Mouse (Mus musculus) megakaryocyte progenitor cell, adult 5-6 weeks (primary cell): ENCODE measurements around the gene Kcnj10. TPM values are rescaled to one million over a fixed set of nuclear protein-coding genes. Genes with fewer than 3 reads are reported as not detected.

ENCODE experiments used
- ATAC-seq: replicated peaks from 2 replicates; pipeline ENCODE4 v1.8.0; 2016; ENCODE audit warnings: mild to moderate bottlenecking, moderate TSS enrichment, inconsistent platforms; ENCODE audit not compliant: poor library complexity
- total RNA-seq, 2 experiments: library from RNA; stranded (forward) in 1 of 2; stranded (reverse) in 1 of 2; fragments of 157-497, 149-512 nt in 1 of 2; fragments of 200-1000 nt in 1 of 2; gene quantifications; 2 replicates each; pipeline versions ENCODE4 v1.2.3 to v1.2.4; 2015 to 2017

The Kcnj10 gene
- 0.20 and 0.24 TPM in 2 replicates for total RNA-seq (2015)
- total RNA-seq (2017), result 0.04 and 0.14 TPM in 2 replicates

DNA sequence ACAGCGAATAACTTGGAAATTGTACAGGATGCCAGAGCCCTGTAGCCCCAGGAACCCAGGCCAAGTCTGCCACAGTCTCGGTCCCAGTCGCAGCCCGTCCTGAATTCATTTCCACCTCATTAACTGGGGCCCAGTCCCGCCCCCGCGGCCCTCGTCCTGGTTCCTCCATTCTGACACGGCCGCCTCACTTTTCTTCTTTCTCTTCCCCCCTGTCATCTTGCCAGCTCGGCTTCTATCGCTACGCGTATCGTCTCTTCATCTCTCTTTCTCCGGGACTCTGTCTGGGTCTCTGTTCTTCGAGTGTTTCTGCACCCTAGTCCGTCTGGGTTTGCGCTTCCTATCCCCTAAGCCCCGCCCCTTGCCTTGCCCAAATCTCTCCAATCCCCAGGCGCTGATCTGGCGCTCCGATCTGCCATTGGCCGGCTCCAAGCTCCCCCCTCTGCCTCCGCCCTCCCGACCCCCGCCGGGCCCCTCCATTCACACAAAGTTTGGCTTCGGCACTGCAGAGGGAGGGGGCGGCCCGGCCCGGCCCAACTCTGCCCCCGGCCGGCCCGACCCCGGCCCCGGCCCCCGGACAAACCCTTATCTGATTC is at the start of gene Kcnj10:
Gene Kcnj10 (plus strand): TSS at position 482 of the 593 bp plus-strand sequence.
- peak; percentile 92 for ATAC-seq

DNA sequence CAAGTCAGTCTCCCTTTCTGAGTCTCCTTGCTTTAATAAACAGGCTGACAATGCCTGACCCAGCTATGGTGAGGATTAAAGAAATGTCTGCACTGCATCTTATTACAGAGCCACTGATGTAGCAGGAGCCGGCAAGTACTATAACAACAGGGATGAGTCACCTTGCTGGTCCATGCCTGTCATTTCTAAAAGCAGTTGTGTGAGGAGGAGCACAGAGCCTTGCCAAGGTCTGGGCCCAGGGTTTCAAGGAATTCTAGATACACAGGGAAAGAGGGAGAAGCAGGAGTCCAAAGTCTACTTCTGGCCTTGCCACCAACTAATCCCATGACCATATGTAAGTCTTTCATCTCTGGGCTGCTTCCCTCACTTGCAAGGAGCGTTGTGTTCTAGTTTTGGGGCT is 48.1 kb upstream of the Kcnj10 start:
- ATAC-seq, result no peak

DNA sequence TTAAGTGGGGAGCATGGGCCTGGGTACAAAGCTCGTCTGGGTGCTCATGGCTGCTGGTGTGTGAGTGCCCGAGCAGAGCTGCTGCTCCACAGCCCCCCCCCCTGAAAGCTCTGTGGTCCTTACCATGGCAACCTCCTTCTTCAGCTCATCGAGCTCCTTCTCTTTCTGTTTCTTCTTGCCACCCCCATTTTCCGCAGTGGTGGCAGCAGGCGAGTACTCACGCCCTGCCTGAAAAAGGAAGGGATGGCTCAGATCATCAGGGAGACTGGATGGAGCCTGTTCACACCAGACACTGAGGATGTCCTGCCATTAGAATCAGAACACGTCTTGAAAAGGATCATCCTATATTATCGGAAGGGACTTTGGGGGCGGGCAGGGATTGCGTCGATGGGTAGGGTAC is 47.6 kb upstream of the Kcnj10 start:
- no peak for ATAC-seq

DNA sequence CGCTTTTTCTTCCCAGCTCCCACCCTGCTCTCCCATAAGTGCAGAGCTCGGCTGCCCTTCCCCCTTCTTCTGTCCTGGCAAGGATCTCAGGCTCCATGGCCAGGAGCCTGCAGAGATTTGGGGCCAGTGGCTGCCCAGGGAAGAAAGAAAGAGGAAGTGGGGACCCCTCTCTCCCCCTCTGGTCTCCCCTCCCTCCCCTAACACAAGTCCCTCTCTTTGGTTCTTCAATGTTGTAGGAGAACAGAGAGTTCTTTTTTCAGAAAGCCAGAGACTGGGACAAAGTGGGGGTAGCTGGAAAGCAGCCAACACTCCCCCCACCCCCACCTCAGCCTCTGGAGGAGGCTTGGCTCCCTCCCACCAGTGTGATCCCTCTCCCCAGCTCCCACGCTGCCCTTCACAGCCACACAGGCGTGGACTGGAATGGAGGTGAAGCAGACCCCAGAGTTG is 45.2 kb upstream of the Kcnj10 start:
- ATAC-seq, result 0 out of 2 replicates have a peak, but pooled peaks have one; percentile 26

DNA sequence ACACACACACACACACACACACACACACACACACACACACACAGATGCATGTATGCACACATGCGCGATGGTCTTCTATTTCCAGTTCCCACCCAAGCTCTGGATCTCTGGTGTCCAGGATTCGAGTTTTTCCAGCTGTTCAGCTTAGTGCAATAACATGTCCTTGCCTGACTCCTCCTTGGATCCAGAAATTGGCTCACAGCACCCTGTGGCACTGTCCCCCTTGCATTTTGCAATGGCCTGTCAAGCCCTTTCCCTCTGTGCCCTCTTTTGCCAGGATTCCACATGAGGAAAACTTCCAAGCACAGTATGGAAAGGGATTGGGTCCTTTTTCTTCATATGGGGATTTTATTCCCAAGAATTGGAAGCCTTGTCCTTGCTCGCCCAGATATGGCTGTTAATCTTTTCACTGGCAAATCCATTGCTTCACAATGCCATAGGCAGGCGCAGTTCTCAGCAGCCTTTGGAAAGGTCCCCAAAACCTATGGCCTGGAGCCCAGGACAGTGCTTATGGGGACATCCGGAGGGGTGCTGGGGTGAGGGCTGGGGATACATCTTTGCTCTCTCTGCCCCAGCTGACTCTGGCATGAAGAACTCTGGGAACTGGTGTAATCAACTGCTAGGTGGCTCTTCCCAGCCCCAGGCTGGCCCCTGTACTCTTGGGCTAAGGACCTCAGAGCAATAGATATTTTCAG is 44.0 kb upstream of the Kcnj10 start:
- no peak for ATAC-seq

DNA sequence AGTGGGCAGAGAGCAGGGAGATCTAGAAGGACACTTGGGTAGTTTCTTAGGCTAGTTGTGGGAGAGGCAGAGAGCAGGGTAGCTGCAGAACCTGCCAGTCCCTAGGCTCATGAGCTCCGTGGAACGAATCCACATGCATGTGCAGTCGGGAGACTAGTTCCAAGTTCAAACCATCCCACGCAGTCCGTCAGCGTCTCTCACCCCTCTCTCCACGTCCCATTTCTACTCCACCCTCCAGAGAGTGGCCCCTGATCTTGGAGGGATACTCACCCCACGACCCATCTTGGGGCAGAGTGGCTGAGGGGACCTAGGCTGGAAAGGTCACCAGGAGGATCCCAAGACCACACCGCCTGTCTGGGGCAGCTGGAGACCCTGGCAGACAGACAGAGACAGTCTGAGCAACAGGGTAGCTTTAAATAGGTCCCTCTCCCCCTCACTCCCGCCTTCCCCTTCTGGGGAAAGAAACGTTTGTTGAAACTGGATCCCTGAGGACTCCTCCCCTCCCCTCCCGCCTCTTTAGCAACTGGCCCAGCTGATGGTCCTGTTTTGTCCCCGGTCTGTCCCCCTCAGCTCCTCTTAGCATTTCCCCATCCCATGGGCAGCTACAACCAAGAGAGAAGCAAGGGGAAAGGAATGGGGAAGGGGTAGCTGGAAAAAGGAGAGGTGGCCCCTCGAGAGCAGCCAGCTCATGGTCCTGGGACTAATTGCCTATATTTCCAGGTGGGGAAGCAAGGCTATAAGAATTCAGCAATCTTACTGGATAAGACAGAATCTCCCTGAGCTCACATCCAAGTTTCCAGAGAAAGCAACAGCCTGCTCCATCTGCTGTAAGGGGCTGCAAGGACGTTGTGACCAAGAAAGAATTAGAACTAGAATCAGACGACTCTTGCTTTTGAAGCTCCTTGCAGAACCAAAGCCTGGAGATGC is 43.1 kb upstream of the Kcnj10 start, which contains the start of gene Atp1a2:
Gene Atp1a2 (minus strand): TSS at position 454 of the 927 bp plus-strand sequence.
- no peak for ATAC-seq

DNA sequence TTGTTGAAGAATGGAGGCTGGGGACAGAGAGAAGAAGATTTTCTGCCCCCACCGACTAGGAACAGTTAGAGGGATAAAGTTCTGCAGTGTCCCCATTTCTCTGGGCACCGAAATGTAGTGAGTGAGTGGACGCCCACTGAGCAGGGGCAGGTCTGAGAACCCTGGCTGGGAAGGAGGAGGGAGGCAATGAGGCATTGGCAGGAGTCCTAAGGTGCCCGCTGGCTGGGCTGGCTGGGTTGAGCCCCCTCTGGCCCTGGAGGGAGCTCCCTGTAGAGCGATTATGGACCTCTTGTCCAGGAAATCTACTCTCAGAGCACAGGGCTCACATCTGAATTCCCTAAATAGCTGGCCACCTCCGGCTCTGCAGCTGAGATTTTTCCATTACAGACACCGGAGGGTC is 41.5 kb upstream of the Kcnj10 start:
- no peak for ATAC-seq

DNA sequence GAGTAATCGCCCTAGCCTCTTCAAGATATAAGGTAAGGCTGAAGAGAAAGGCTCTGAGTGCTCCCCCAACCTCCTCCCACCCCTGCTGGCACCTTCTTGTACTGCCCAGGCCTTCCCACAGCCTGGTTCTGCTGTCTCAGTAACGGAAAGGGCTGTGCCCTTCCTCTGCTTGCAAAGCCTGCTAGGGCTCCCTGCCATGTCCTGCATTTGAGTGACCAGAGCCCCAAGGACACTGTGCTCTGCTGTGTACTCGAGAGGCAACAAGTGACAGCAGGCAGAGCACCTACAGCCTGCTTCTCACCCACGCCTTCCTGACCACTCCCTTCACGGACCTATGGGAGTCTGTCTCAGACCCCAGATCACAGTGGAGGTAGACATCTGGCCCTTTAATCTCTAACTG is 40.8 kb upstream of the Kcnj10 start:
- ATAC-seq, result no peak

DNA sequence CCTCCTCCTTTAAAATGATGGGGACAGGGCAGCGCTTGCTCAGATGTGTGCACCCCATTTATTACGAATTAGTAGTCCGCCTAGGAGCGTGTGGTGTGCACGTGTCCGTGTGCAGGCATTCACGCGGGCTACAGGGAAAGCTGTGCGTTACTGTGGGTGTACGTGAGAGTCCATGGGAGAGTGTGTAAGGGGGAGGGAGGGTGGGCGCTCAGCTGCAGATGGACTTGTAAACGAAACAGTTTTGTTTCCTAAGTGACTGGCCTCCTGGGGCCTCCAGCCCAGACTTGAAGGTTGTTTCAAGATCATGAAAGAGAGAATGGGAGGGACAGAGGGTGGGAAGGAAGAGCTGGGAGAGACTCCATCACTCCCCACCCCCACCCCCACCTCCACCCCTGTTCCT is 39.8 kb upstream of the Kcnj10 start:
- no peak for ATAC-seq

DNA sequence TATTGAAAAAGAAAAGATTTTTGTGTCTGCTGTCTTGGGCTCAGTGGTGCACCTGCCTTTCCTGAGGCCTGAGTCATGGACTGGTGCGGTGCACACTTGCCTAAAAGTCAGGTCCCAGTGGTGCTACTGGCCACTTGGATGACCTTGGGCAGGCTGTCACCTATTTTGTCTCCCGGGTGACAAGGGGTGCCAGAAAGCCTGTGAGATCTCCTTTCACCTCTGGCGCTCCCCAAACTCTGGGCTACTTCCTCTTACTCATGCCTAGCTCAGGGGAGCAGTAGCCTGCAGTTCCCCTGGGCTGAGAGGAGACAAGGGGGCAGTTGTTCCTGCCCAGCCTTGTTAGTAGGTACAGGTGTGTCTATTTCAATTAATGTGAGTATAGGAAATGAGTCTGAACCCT is 38.7 kb upstream of the Kcnj10 start:
- ATAC-seq, result 0 out of 2 replicates have a peak, but pooled peaks have one; percentile 9

DNA sequence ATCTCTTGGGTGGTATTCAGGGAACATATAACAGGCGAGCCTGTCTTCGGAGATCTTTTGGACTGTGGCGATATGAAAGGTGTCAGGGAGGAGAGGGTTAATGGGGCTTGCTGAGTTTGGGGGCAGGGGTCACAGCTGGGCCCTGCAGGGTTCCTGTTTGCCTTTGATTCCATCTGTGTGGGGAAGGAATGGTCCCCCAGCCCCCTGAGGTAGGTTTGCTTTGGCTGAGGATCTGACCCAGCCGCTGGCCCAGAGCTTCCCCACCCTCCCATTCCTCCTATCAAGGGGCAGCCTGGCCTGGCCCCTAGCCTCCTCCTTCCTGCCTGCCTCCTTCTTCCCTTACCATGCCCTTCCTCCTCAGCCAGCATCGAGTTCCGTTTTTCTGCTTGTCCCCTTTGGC is 38.2 kb upstream of the Kcnj10 start:
- no peak for ATAC-seq

DNA sequence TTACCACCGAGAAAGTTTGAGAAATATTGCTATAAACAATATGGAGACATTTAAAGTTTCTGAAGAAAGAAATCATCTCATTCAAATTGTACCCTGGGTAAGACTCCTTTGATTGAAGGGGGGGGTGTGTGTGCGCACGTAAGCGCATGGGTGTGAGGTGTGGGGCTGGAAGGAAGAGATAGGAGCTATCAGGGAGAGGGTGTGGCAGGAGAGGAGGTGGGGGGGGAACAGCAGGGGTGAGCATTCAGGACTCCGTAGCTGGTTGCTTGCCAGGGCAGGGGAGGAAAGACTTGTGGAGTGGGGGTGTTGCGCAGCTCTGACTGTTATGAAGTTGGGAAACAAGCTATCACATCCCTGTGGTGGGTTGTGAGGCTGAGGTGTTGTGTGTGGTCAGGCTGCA is 36.6 kb upstream of the Kcnj10 start:
- peak; percentile 68 for ATAC-seq

DNA sequence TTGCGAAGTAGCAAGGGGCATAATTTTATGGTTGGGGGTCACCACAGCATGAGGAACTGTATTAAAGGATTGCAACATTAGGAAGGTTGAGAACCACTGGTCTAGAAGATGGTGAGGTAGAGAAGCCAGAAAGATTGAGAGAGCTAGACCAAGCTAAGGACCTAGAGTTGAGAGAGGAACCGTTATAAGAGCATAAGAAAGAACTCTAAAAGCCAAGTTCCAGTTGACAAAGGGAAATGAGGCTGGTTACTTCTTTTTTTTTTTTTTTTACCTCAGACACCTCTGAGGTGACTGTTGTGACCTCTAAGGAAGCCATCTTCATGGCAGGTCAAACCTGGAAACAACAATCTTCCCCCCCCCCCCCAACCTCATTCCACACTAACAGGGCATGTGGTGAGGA is 35.9 kb upstream of the Kcnj10 start:
- no peak for ATAC-seq

DNA sequence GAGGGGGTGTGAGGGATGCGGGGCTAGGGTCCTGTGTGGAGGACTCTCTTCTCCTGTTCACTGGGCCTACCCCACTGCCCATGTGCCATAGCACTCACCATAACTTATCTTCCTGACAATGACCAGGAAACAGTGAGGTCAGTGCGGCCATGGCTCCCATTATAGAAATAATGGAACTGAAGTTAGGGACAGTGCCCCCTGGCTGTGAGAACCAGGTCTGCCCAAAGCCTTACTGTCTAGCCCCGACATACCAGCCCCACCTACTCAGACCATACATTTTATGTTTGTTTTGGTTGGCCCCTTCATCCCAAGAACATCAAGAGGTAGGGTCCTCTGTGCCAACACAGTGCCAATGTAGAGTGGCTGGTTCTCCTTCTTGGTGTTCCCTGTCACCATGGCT is 35.4 kb upstream of the Kcnj10 start:
- ATAC-seq, result no peak

DNA sequence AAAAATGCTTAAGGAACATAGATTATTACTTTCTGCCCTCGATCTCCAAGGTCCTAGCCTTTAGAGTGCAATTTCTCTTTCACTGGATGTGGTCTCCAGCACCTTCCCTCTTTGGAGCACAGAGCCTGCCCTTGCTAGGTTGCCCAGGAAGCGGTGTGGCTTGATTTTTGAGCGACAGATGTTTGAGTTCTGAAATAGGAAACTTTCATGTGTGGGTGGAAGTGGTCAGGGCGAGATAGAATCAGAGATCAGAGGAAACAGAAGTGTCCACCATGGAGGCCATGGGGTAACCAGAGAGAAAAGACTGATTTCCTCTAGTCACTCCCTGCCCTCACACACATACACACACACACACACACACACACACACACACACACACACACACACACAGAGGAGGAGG is 34.8 kb upstream of the Kcnj10 start:
- ATAC-seq, result peak; percentile 38

DNA sequence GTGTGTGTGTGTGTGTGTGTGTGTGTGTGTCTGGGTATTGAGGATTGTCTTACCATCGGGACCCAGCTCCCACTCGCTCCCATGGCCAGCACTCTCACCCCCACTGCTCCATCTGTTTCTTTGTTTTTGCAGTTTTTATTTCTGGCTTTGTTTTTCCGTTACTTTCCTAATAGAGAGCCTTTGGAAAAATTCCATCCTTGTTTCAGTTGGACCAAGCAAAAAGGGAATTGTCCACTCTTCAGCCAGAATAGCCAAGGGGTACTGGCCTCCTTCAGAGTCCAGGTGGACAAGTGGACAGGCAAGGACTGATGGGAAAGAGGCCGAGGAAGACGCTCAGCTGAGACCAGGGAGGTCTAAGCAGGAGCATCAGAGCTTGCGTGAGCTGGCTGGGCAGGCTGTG is 34.1 kb upstream of the Kcnj10 start:
- ATAC-seq, result no peak

DNA sequence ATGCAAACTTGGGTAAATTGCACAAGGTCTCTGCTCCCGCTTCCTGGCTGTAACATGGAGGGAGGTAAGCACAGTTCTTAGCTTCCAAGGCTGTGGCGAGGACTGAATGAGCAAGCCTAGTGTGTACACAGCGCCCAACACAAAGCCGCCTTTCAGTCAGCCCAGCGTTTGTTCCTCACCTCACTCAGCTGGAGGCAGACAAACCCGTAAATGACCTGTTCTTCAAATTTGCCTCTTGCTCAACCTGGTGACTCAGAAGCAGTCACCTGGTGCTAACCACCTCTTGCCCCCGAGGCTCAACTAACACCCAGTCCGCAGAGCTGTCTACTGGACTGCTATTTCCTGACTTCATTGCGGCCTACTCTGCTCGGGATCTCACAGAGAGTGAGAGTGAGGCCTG is 33.1 kb upstream of the Kcnj10 start:
- no peak for ATAC-seq

DNA sequence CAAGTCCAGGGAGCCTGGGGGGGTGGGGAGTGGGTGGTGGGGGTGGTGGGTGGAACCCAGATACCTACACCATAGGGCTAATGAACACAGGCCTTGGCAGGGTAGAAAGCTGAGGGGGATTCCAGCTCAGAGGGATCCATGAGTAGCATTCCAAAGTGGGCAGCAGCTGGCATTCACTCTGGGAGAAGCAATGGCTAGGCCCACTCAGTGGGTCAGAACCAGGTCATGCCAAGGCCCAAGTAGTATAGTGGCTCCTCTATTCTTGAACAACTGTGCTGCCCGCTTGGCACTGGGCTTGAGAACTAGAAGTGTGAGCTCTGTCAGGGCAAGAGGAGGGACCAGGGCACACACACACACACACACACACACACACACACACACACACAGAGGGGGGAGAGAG is 32.6 kb upstream of the Kcnj10 start:
- no peak for ATAC-seq

DNA sequence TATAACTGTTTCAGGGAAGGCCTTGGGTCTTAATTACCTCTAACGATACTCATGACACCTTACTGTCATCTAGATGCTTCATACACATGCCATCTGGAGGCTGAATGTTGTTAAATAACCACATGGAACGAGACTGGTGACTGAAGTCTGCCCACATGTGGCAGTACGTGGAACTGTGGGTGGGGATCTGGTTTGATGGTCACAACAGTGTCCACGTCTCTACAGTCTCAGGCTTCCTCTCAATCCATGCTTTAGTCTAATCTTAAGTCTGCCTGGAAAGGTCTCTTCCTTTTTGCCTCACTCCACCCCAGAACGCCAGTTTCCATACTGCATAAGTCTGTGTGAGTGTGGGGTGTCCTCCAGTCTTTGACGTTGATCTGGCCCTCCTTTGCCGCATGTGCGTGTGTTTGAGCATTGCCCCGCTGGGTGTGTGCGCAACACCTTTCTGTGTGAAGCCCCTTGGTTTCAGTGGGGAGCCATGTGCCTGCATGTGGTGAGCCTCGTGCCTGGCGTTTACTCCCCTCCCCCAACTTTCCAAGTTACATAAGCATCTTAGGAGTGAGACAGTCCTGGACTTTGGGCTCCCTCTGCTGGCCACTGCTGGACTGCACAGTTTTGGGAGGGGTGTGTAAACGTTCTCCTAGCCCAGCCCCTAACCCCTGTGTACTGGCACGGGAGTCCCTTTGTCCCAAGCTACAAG is 31.2 kb upstream of the Kcnj10 start:
- ATAC-seq, result peak; percentile 49

DNA sequence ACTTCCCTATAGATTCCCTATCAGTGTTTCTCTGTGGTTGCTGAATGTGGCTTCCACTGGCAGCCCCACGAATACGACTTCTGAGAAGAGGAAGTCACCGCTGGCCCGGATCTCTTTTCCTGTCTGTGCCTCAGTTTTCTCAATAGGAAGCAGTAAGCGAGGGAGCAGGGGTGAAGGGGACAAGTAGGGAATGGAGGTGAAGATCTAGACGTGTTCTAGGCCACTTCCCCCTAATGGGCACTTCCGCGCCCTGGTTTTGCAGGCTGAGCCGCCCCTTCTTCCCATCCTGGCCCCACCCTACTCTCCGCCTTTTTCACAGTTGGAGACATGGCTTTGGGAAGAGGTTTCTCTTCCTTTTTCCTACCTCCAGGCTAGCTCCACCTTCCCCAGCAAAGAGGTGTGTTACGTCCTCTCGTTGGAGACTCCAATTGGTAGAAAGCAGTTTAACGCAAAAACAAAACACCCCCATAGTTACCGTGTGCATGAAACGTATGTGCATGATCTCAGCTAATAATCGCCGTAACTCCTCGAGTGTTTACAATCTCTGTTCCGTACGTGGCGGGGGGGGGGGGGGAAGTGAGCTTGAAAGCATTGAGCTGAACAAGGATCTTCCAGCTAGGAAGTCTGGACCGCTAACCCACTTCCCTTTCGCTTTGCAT is 29.6 kb upstream of the Kcnj10 start:
- peak; percentile 26 for ATAC-seq
